Mouse (Mus musculus) bone marrow macrophage, adult 2 months (primary cell): Measurements from ENCODE around the gene Nid2.

ENCODE experiments used
- CTCF ChIP-seq: IDR thresholded peaks from 2 replicates; pipeline ENCODE4 v1.5.1; 2012; ENCODE audit warnings: low read depth, mild to moderate bottlenecking, low read length, moderate library complexity
- POLR2A ChIP-seq: IDR thresholded peaks from 2 replicates; pipeline ENCODE4 v1.6.1; 2012; ENCODE audit warnings: mild to moderate bottlenecking, low read depth, low read length, borderline replicate concordance

DNA sequence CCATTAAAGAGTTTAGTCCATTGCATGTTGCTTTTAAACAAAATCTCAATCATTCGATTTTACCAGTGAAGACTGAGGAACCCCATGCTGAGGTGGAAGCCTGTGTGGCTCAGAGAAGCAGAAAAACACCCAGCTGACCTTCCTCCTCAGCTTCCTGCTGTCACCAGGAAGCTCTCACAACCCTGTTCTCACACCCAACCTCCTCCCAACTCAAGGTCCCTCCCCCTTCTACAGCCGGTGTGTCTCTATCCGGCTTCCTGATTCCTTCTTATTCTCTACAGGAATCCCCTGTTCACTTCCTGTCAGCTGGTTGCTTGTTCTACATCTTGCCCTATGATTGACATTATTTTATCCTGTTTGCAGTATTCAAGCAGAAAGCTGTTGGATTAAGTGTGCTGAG is 38.0 kb upstream of the Nid2 start:
- no peak for TF ChIP-seq CTCF
- TF ChIP-seq POLR2A: no peak
